Comparison of ENCODE assay signal across 9 mouse cellular contexts in the genomic region with DNA sequence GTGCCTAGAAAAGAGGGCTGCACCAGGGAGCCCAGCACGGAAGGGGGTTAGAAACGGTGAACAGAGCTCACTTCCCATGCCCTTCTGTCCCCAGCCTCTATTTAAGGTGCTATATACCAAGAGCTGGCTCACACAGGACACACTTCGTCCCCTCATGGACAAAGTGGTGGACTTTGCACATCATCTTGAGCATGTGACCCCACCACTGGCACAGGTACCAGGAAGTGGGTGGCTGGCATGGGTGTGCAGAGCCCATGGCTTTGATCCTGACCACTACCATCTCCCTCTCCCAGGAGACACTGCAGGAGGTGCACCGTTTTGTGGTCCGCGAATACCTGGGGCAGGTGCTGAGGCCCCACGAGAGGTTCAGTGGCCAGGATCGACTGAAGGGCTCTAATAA. TPM values are rescaled to one million over a fixed set of nuclear protein-coding genes. Genes with fewer than 3 reads are reported as not detected.
DNase-seq lines count a peak whose midpoint lies in the region; ATAC-seq lines count a peak whose summit lies in the region.
"Had no signal": no experiment of that assay in that cellular context is flagged by ENCODE, and none has a peak within 500 bp of the region (broad histone marks: within the 10 kb centered on the region; RNA-seq: fewer than 3 reads in every experiment).

No protein-coding gene starts in this region.

- peaks cover 57% of the 10 kb centered on the region for H3K27me3 ChIP-seq in liver, embryonic 11.5 days (replicated peaks; ENCODE audit: control insufficient read depth, insufficient read depth, low read length)
- peaks cover 69% of the 10 kb centered on the region for H3K27me3 ChIP-seq in embryonic facial prominence, embryonic 15.5 days
- H3K27me3 ChIP-seq in liver, embryonic 13.5 days: peaks cover 78% of the 10 kb centered on the region

- peak overlapping the region; percentile 2; the same call in 1 of the 2 replicates for H3K4me2 ChIP-seq in liver, embryonic 11.5 days
- peak overlapping the region; percentile 67; the same call in 1 of the 2 replicates for H3K4me2 ChIP-seq in embryonic facial prominence, embryonic 15.5 days (replicated peaks)
- peak overlapping the region; percentile 69 for H3K4me2 ChIP-seq in liver, embryonic 13.5 days

- no peak overlapping the region for H3K4me3 ChIP-seq in liver, embryonic 11.5 days (ENCODE audit: low read depth, low read length)
- peak overlapping the region; percentile 3; the same call in 1 of the 2 replicates for H3K4me3 ChIP-seq in embryonic facial prominence, embryonic 15.5 days (replicated peaks)
- no peak overlapping the region for H3K4me3 ChIP-seq in liver, embryonic 13.5 days (replicated peaks)

- no peak overlapping the region for H3K27ac ChIP-seq in liver, embryonic 11.5 days (ENCODE audit: low read depth, low read length)
- H3K27ac ChIP-seq in embryonic facial prominence, embryonic 15.5 days (replicated peaks): no peak overlapping the region
- H3K27ac ChIP-seq in liver, embryonic 13.5 days: no peak overlapping the region

- no peak for DNase-seq in liver, embryonic 11.5 days (ENCODE audit: low spot score)
- DNase-seq in liver: no peak
- DNase-seq in kidney, adult 11 months: peak; percentile 63
- no peak for DNase-seq in liver, embryonic 13.5 days
- DNase-seq in c-Kit-positive CD71-positive TER-119-positive erythroid progenitor cells, embryonic 14.5 days (ENCODE audit: low spot score): no peak
- no peak for DNase-seq in gastrocnemius, adult 18-20 months (ENCODE audit: low spot score)
- DNase-seq: adrenal gland, postnatal 14 days had no signal

- WGBS in liver, embryonic 11.5 days: 29% methylated on average over 8 of the region's 8 CpGs
- WGBS in embryonic facial prominence, embryonic 15.5 days: 18% methylated on average over 8 of the region's 8 CpGs
- 34% methylated on average over 8 of the region's 8 CpGs for WGBS in liver, embryonic 13.5 days (ENCODE audit: insufficient replicate concordance)

- ATAC-seq in liver, embryonic 11.5 days (replicated peaks; ENCODE audit: low FRiP score): no peak
- ATAC-seq in embryonic facial prominence, embryonic 15.5 days (ENCODE audit: insufficient number of reproducible peaks, low FRiP score, low TSS enrichment, low read depth): no peak
- no peak for ATAC-seq in liver, embryonic 13.5 days (ENCODE audit: low read depth)

- no peak overlapping the region for H3K9ac ChIP-seq in liver, embryonic 11.5 days (ENCODE audit: low read depth, low read length)
- no peak overlapping the region for H3K9ac ChIP-seq in embryonic facial prominence, embryonic 15.5 days
- no peak overlapping the region for H3K9ac ChIP-seq in liver, embryonic 13.5 days

- no peaks in the 10 kb centered on the region for H3K36me3 ChIP-seq in liver, embryonic 11.5 days (ENCODE audit: control insufficient read depth, insufficient read depth, low read length)
- H3K36me3 ChIP-seq in embryonic facial prominence, embryonic 15.5 days: no peaks in the 10 kb centered on the region
- 0 out of 2 replicates have a peak, but pooled peaks cover 6% of the 10 kb centered on the region for H3K36me3 ChIP-seq in liver, embryonic 13.5 days
- H3K36me3 ChIP-seq: midbrain, embryonic 10.5 days had no signal

- peaks cover 59% of the 10 kb centered on the region for H3K4me1 ChIP-seq in liver, embryonic 11.5 days (replicated peaks; ENCODE audit: control insufficient read depth, insufficient read depth, low read length)
- H3K4me1 ChIP-seq in embryonic facial prominence, embryonic 15.5 days: peaks cover 68% of the 10 kb centered on the region
- peaks cover 84% of the 10 kb centered on the region for H3K4me1 ChIP-seq in liver, embryonic 13.5 days (replicated peaks)

- H3K9me3 ChIP-seq in liver, embryonic 11.5 days (ENCODE audit: control insufficient read depth, low read length): no peaks in the 10 kb centered on the region
- no peaks in the 10 kb centered on the region for H3K9me3 ChIP-seq in embryonic facial prominence, embryonic 15.5 days (replicated peaks)
- no peaks in the 10 kb centered on the region for H3K9me3 ChIP-seq in liver, embryonic 13.5 days (replicated peaks)
- H3K9me3 ChIP-seq: midbrain, embryonic 10.5 days had no signal

RNA-seq across cellular contexts. Expression of gene Exoc3l4, which starts 11.5 kb away (rescaled TPM):
- polyA plus RNA-seq in liver, embryonic 11.5 days (2014; fragmentation: Nextera tagmentation; extraction: Ambion mirVana): 18.6 and 20.4 TPM in 2 replicates
- 10.6 and 11.1 TPM in 2 replicates for polyA plus RNA-seq in embryonic facial prominence, embryonic 15.5 days (2015; fragmentation: Nextera tagmentation; extraction: Ambion mirVana)
- polyA plus RNA-seq in liver, embryonic 13.5 days (2015; fragmentation: Nextera tagmentation; extraction: Ambion mirVana): 15.5 and 18.6 TPM in 2 replicates
- 1 to 10 TPM; 2.0 to 3.4 TPM for total RNA-seq in gastrocnemius, adult 18-20 months (2021)

RNA-seq across cellular contexts. Expression of gene Tnfaip2, which starts 13.9 kb away (rescaled TPM):
- polyA plus RNA-seq in liver, embryonic 11.5 days (2014; fragmentation: Nextera tagmentation; extraction: Ambion mirVana): 107 TPM in 2 replicates
- polyA plus RNA-seq in embryonic facial prominence, embryonic 15.5 days (2015; fragmentation: Nextera tagmentation; extraction: Ambion mirVana): 11.8 and 17.6 TPM in 2 replicates
- polyA plus RNA-seq in liver, embryonic 13.5 days (2015; fragmentation: Nextera tagmentation; extraction: Ambion mirVana): 92.1 and 96.6 TPM in 2 replicates
- total RNA-seq in gastrocnemius, adult 18-20 months (2021): 10 to 100 TPM; 38.8 to 52.9 TPM

RNA-seq across cellular contexts. Expression of gene Lbhd2, which starts 21.8 kb away (rescaled TPM):
- polyA plus RNA-seq in liver, embryonic 11.5 days (2014; fragmentation: Nextera tagmentation; extraction: Ambion mirVana): 0.36 TPM in 1 of 2 replicates, not detected in the other
- 3.7 and 5.0 TPM in 2 replicates for polyA plus RNA-seq in embryonic facial prominence, embryonic 15.5 days (2015; fragmentation: Nextera tagmentation; extraction: Ambion mirVana)
- not detected in 2 replicates for polyA plus RNA-seq in liver, embryonic 13.5 days (2015; fragmentation: Nextera tagmentation; extraction: Ambion mirVana)
- not detected for total RNA-seq in gastrocnemius, adult 18-20 months (2021)
- polyA plus RNA-seq: midbrain, embryonic 10.5 days had no signal

RNA-seq across cellular contexts. Expression of gene Cdc42bpb, which starts 50.8 kb away (rescaled TPM):
- 22.4 and 25.6 TPM in 2 replicates for polyA plus RNA-seq in liver, embryonic 11.5 days (2014; fragmentation: Nextera tagmentation; extraction: Ambion mirVana)
- 33.2 and 36.1 TPM in 2 replicates for polyA plus RNA-seq in embryonic facial prominence, embryonic 15.5 days (2015; fragmentation: Nextera tagmentation; extraction: Ambion mirVana)
- 5.9 and 6.7 TPM in 2 replicates for polyA plus RNA-seq in liver, embryonic 13.5 days (2015; fragmentation: Nextera tagmentation; extraction: Ambion mirVana)
- total RNA-seq in gastrocnemius, adult 18-20 months (2021): 10 to 100 TPM; 17.3 to 21.2 TPM

RNA-seq across cellular contexts. Expression of gene Gm266, which starts 57.3 kb away (rescaled TPM):
- polyA plus RNA-seq in liver, embryonic 11.5 days (2014; fragmentation: Nextera tagmentation; extraction: Ambion mirVana): 4.9 and 5.6 TPM in 2 replicates
- polyA plus RNA-seq in embryonic facial prominence, embryonic 15.5 days (2015; fragmentation: Nextera tagmentation; extraction: Ambion mirVana): 20.8 and 24.6 TPM in 2 replicates
- polyA plus RNA-seq in liver, embryonic 13.5 days (2015; fragmentation: Nextera tagmentation; extraction: Ambion mirVana): 0.76 and 1.0 TPM in 2 replicates
- under 1 TPM in 1 of 2 experiments, not detected in 1; 0.18 TPM for total RNA-seq in gastrocnemius, adult 18-20 months (2021)
- total RNA-seq: adrenal gland, postnatal 14 days had no signal

Comparison
In these comparisons a context has a peak if more than half of its experiments do, and no peak if none do; other contexts are left out.
1. H3K4me2 ChIP-seq: peak in every context shown above with its lines; median percentile 69 in liver, embryonic 13.5 days; 67 in embryonic facial prominence, embryonic 15.5 days; 2 in liver, embryonic 11.5 days.